Comparison of ENCODE assay signal across 9 mouse cellular contexts in genomic region chr2:180432042-180432668, GRCm38 (mm10). TPM values are rescaled to one million over a fixed set of nuclear protein-coding genes. Genes with fewer than 3 reads are reported as not detected.
DNase-seq lines count a peak whose midpoint lies in the region; ATAC-seq lines count a peak whose summit lies in the region.
"Had no signal": no experiment of that assay in that cellular context is flagged by ENCODE, and none has a peak within 500 bp of the region (broad histone marks: within the 10 kb centered on the region; RNA-seq: fewer than 3 reads in every experiment).

No protein-coding gene starts in this region.

- WGBS in forebrain, embryonic 14.5 days, result 22% methylated on average over 10 of the region's 10 CpGs
- WGBS in hindbrain, embryonic 14.5 days, result 23% methylated on average over 10 of the region's 10 CpGs

- H3K4me1 ChIP-seq in forebrain, embryonic 14.5 days (ENCODE audit: control insufficient read depth, insufficient read depth, low read length), result no peaks in the 10 kb centered on the region
- no peaks in the 10 kb centered on the region for H3K4me1 ChIP-seq in hindbrain, embryonic 14.5 days (replicated peaks; ENCODE audit: control insufficient read depth, insufficient read depth, low read length)

- H3K4me2 ChIP-seq in forebrain, embryonic 14.5 days (ENCODE audit: low read length), result no peak overlapping the region
- H3K4me2 ChIP-seq in hindbrain, embryonic 14.5 days (replicated peaks), result no peak overlapping the region

- no peaks in the 10 kb centered on the region for H3K36me3 ChIP-seq in forebrain, embryonic 14.5 days (ENCODE audit: control insufficient read depth, insufficient read depth, low read length)
- H3K36me3 ChIP-seq in hindbrain, embryonic 14.5 days (replicated peaks; ENCODE audit: control insufficient read depth, insufficient read depth), result no peaks in the 10 kb centered on the region

- peak; percentile 49 for ATAC-seq in forebrain, embryonic 14.5 days
- peak; percentile 40; the same call in 1 of the 2 replicates for ATAC-seq in hindbrain, embryonic 14.5 days (ENCODE audit: low FRiP score)
- peak; percentile 64 for ATAC-seq in megakaryocyte, adult 5-6 weeks (ENCODE audit: poor library complexity, severe bottlenecking)

- H3K27me3 ChIP-seq in forebrain, embryonic 14.5 days (replicated peaks; ENCODE audit: control insufficient read depth, insufficient read depth, low read length), result no peaks in the 10 kb centered on the region
- no peaks in the 10 kb centered on the region for H3K27me3 ChIP-seq in hindbrain, embryonic 14.5 days (ENCODE audit: control insufficient read depth, insufficient read depth, low read length)

- H3K27ac ChIP-seq in forebrain, embryonic 14.5 days (ENCODE audit: low read depth, low read length), result no peak overlapping the region
- H3K27ac ChIP-seq in hindbrain, embryonic 14.5 days, result no peak overlapping the region

- H3K4me3 ChIP-seq in forebrain, embryonic 14.5 days (ENCODE audit: low read depth, low read length), result no peak overlapping the region
- H3K4me3 ChIP-seq in hindbrain, embryonic 14.5 days (replicated peaks; ENCODE audit: low read length), result no peak overlapping the region
- H3K4me3 ChIP-seq: myocyte had no signal

- no peak overlapping the region for H3K9ac ChIP-seq in forebrain, embryonic 14.5 days (ENCODE audit: low read length)
- H3K9ac ChIP-seq in hindbrain, embryonic 14.5 days, result no peak overlapping the region

- DNase-seq in Muller cell, postnatal 12 days (ENCODE audit: inconsistent ontology term), result peak; percentile 53
- peak; percentile 47 for DNase-seq in c-Kit-positive CD71-positive TER-119-negative erythroid progenitor cells, embryonic 14.5 days (ENCODE audit: low read depth)
- peak; percentile 88 for DNase-seq in forebrain, embryonic 14.5 days (ENCODE audit: low spot score)
- DNase-seq in hindbrain, embryonic 14.5 days (ENCODE audit: low spot score), result peak; percentile 93
- DNase-seq in left cerebral cortex, adult 11 months (ENCODE audit: low spot score), result peak; percentile 51
- peak; percentile 44 to 55 for DNase-seq in right cerebral cortex, postnatal 36 days (ENCODE audit: low spot score in 2 of 2)
- peak; percentile 59 to 70 for DNase-seq in urinary bladder, postnatal 36 days (ENCODE audit: low spot score in 2 of 2)

- no peaks in the 10 kb centered on the region for H3K9me3 ChIP-seq in forebrain, embryonic 14.5 days (replicated peaks; ENCODE audit: control insufficient read depth, low read length)
- no peaks in the 10 kb centered on the region for H3K9me3 ChIP-seq in hindbrain, embryonic 14.5 days (ENCODE audit: control insufficient read depth, low read length)

RNA-seq across cellular contexts. Expression of gene Slco4a1, which starts 23.9 kb away (rescaled TPM):
- polyA plus RNA-seq in forebrain, embryonic 14.5 days (2014; fragmentation: Nextera tagmentation; extraction: Ambion mirVana), result 0.74 and 1.1 TPM in 2 replicates
- 1.4 and 2.2 TPM in 2 replicates for polyA plus RNA-seq in hindbrain, embryonic 14.5 days (2014; fragmentation: Nextera tagmentation; extraction: Ambion mirVana)
- 2.6 and 2.7 TPM in 2 replicates for total RNA-seq in megakaryocyte, adult 5-6 weeks (2015)
- total RNA-seq in megakaryocyte, adult 5-6 weeks (2017), result 2.5 and 2.7 TPM in 2 replicates
